Mouse (Mus musculus): ENCODE results near the gene Fbf1.

DNA sequence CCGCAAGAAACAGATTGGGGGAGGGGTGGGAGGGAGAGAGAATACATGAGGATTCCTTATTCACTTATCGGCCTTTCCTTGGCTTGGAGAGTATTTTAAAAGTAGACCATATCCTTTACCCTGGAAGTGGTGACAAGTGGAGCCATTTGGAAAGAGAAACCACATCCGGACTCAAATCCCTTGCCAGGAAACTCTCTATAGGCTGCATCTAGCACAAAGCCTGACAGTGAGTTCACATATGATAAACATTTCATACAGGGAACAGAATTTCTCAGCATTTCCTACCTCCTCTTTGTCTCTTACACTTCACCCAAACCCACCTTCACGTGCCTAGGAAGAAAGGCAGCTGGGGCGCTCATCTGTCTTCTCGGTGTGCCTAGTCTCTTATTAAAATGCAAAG lies 734 bp downstream of the Fbf1 start:
- TF ChIP-seq CTCF (IDR thresholded peaks at IDR 0.05) (no peak), EP300 (IDR thresholded peaks at IDR 0.05; ENCODE audit: insufficient read depth, low read depth, low read length) (no peak), POLR2A (IDR thresholded peaks at IDR 0.05; ENCODE audit: insufficient read depth, low read depth, low read length) (no peak)

Data from heart, adult 2 months (tissue).